Mouse (Mus musculus): Measurements from ENCODE around the gene Herpud1. TPM values are rescaled to one million over a fixed set of nuclear protein-coding genes. Genes with fewer than 3 reads are reported as not detected.

The Herpud1 gene
- polyA plus RNA-seq, 1 experiment = 218 TPM

DNA sequence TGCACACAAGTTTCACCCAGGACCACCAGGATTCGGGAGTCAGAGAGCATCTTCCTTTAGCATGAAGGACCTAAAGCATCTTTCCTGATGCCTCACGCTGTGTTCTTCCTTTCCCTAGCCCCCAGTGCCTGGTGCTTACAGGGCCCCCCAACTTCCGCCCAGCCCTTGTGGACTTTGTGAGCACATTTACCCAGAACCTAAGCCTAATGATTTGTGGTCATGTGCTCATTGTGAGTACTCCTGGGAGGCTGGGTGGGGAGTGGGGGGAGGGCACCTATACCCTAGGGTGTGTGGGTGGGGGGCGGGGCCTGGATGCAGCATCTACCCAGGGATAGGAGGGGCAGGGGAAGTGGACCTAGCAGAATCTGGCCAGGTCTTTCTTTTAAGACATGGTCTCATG, 40.6 kb upstream of the Herpud1 start:
- 95% methylated on average over 4 of the region's 4 CpGs for WGBS
- Histone ChIP-seq H3K36me3 (ENCODE audit: control insufficient read depth, insufficient read depth, low read length) (no peaks in the 10 kb centered on the region), H3K4me1 (replicated peaks; ENCODE audit: control insufficient read depth, insufficient read depth, low read length) (peaks cover 24% of the 10 kb centered on the region), H3K27me3 (ENCODE audit: control insufficient read depth, insufficient read depth, low read length) (no peaks in the 10 kb centered on the region), H3K4me3 (ENCODE audit: control insufficient read depth, insufficient read depth, low read length) (no peak overlapping the region), H3K27ac (ENCODE audit: control insufficient read depth, insufficient read depth, low read length) (no peak overlapping the region)
- TF ChIP-seq CTCF (IDR thresholded peaks at IDR 0.05; ENCODE audit: borderline replicate concordance, control insufficient read depth, extremely low read depth, insufficient read depth, low read length, poor library complexity) = no peak
- no peak for DNase-seq

DNA sequence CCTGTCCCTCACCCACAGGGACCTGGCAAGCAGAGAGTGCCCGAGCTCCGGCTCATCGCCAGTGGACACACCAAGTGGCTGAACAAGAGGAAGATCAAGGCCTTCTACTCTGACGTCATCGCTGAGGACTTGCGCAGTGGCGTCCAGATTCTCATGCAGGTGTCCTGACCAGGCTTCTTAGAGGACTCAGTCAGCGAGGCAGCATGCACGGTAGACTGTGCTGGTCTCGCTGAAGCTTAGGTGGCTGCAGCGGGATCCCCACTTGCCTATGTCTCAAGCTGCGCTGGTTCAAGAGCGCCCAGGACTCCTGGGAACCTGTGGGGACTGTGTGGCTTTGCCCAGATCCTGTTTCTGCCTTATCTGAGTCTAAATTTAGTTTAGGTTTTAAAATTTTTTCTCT, 40.0 kb upstream of the Herpud1 start:
- Histone ChIP-seq H3K36me3 (ENCODE audit: control insufficient read depth, insufficient read depth, low read length) (no peaks in the 10 kb centered on the region), H3K4me1 (replicated peaks; ENCODE audit: control insufficient read depth, insufficient read depth, low read length) (peaks cover 24% of the 10 kb centered on the region), H3K27ac (ENCODE audit: control insufficient read depth, insufficient read depth, low read length) (no peak overlapping the region), H3K4me3 (ENCODE audit: control insufficient read depth, insufficient read depth, low read length) (no peak overlapping the region), H3K27me3 (ENCODE audit: control insufficient read depth, insufficient read depth, low read length) (no peaks in the 10 kb centered on the region)
- TF ChIP-seq POLR2A (IDR thresholded peaks at IDR 0.05; ENCODE audit: control insufficient read depth, extremely low read depth, insufficient read depth, low read length, poor library complexity) (no peak), CTCF (IDR thresholded peaks at IDR 0.05; ENCODE audit: borderline replicate concordance, control insufficient read depth, extremely low read depth, insufficient read depth, low read length, poor library complexity) (no peak)
- no peak for DNase-seq
- WGBS = 72% methylated on average over 13 of the region's 13 CpGs

DNA sequence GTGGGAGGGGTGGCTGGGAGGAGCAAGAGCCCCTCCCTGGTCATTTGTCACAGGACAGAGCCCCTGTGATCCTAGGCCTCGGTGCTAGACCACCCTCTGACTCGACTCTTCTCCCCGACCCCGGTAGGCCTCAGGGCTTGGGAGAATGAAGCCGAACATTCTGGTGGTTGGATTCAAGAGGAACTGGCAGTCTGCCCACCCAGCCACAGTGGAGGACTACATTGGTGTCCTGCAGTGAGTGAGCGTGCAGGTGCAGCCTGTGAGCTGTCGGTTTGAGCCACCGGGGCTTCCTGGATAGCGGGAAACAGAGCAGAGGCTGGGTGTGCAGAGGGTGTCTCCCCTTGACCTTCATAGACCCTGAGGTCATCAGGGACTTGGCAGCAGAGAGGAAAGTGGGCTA, 37.8 kb upstream of the Herpud1 start:
- Histone ChIP-seq H3K4me3 (ENCODE audit: control insufficient read depth, insufficient read depth, low read length) (no peak overlapping the region), H3K27ac (ENCODE audit: control insufficient read depth, insufficient read depth, low read length) (no peak overlapping the region), H3K36me3 (ENCODE audit: control insufficient read depth, insufficient read depth, low read length) (no peaks in the 10 kb centered on the region), H3K4me1 (replicated peaks; ENCODE audit: control insufficient read depth, insufficient read depth, low read length) (peaks cover 24% of the 10 kb centered on the region), H3K27me3 (ENCODE audit: control insufficient read depth, insufficient read depth, low read length) (no peaks in the 10 kb centered on the region)
- 5% methylated on average over 9 of the region's 9 CpGs for WGBS
- TF ChIP-seq POLR2A (IDR thresholded peaks at IDR 0.05; ENCODE audit: control insufficient read depth, extremely low read depth, insufficient read depth, low read length, poor library complexity) (no peak), CTCF (IDR thresholded peaks at IDR 0.05; ENCODE audit: borderline replicate concordance, control insufficient read depth, extremely low read depth, insufficient read depth, low read length, poor library complexity) (no peak)
- DNase-seq = no peak

DNA sequence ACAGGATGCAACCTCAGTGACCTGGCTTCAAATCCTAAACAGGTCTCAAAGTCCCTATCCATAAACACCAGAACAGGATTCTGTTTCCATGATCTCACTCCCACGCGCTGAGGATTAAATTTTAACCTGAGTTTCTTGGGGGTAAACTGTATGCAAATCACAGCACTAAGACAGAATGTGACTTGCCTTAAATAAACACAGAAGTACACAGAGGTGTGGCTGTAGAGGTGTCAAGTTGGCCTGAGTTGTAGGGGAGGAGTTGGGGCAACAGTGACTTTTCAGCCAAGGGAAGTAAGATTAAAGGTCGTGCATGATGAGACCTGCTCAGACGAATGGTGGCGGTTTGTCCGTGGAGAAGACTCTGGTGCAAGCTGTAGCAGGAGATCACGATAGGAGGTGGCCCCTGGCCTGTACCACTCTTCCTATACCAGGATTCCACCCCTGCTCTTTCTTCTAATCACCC, 32.1 kb upstream of the Herpud1 start:
- H3K27ac ChIP-seq (ENCODE audit: control insufficient read depth, insufficient read depth, low read length) = peak overlapping the region; percentile 84
- no peaks in the 10 kb centered on the region for H3K36me3 ChIP-seq (ENCODE audit: control insufficient read depth, insufficient read depth, low read length)
- WGBS = 40% methylated on average over 7 of the region's 7 CpGs
- peaks cover 14% of the 10 kb centered on the region for H3K4me1 ChIP-seq (replicated peaks; ENCODE audit: control insufficient read depth, insufficient read depth, low read length)
- no peaks in the 10 kb centered on the region for H3K27me3 ChIP-seq (ENCODE audit: control insufficient read depth, insufficient read depth, low read length)
- DNase-seq = no peak
- TF ChIP-seq POLR2A (IDR thresholded peaks at IDR 0.05; ENCODE audit: control insufficient read depth, extremely low read depth, insufficient read depth, low read length, poor library complexity) (no peak), CTCF (IDR thresholded peaks at IDR 0.05; ENCODE audit: borderline replicate concordance, control insufficient read depth, extremely low read depth, insufficient read depth, low read length, poor library complexity) (no peak)
- no peak overlapping the region for H3K4me3 ChIP-seq (ENCODE audit: control insufficient read depth, insufficient read depth, low read length)

DNA sequence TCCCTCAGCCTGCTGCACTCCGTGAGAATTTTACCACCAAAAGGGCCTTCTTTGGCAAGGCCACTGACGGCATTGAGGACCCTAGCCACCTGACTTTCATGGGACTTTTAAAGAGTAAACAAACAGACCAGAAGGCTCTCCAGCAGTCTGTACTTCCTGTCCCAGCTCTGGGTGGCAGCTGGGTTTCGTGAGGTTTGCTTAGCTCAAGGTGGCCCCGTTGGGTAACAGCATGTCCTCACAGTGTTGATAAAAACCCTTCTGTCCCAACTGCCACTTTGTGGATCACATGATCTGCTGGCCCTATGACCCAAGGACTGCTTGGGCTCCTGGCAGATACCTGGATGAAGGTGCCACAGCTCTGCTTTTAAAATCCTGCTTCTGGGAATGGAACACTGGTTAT, 31.7 kb upstream of the Herpud1 start:
- Histone ChIP-seq H3K27me3 (ENCODE audit: control insufficient read depth, insufficient read depth, low read length) (no peaks in the 10 kb centered on the region), H3K36me3 (ENCODE audit: control insufficient read depth, insufficient read depth, low read length) (no peaks in the 10 kb centered on the region), H3K4me3 (ENCODE audit: control insufficient read depth, insufficient read depth, low read length) (no peak overlapping the region), H3K4me1 (replicated peaks; ENCODE audit: control insufficient read depth, insufficient read depth, low read length) (peaks cover 14% of the 10 kb centered on the region), H3K27ac (ENCODE audit: control insufficient read depth, insufficient read depth, low read length) (peak overlapping the region; percentile 84)
- no peak for TF ChIP-seq CTCF (IDR thresholded peaks at IDR 0.05; ENCODE audit: borderline replicate concordance, control insufficient read depth, extremely low read depth, insufficient read depth, low read length, poor library complexity)
- no peak for TF ChIP-seq POLR2A (IDR thresholded peaks at IDR 0.05; ENCODE audit: control insufficient read depth, extremely low read depth, insufficient read depth, low read length, poor library complexity)
- WGBS = 4% methylated on average over 4 of the region's 4 CpGs
- peak; percentile 57 for DNase-seq

DNA sequence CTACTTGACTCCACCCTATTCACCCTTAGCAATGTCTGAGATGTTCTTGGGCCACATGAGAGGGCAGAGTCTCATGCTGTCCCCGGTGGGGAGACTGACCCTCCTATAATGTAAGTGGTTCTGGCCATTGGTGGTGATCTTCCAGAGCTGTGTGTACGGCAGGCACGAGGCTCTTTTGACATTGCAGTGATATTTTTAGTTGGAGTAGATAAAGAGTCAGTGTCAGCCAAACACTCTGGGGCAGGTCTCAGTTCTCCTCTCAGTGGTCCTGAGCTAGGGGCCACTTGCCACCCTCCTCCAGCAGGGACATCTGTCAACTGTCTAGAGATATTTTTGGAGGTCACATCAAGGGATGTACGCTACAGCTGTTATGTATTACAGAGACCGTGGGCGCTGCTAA, 29.0 kb upstream of the Herpud1 start:
- H3K4me3 ChIP-seq (ENCODE audit: control insufficient read depth, insufficient read depth, low read length) = no peak overlapping the region
- no peaks in the 10 kb centered on the region for H3K27me3 ChIP-seq (ENCODE audit: control insufficient read depth, insufficient read depth, low read length)
- H3K36me3 ChIP-seq (ENCODE audit: control insufficient read depth, insufficient read depth, low read length) = no peaks in the 10 kb centered on the region
- DNase-seq = no peak
- peaks cover 22% of the 10 kb centered on the region for H3K4me1 ChIP-seq (replicated peaks; ENCODE audit: control insufficient read depth, insufficient read depth, low read length)
- 91% methylated on average over 6 of the region's 6 CpGs for WGBS
- TF ChIP-seq CTCF (IDR thresholded peaks at IDR 0.05; ENCODE audit: borderline replicate concordance, control insufficient read depth, extremely low read depth, insufficient read depth, low read length, poor library complexity) = no peak
- no peak for TF ChIP-seq POLR2A (IDR thresholded peaks at IDR 0.05; ENCODE audit: control insufficient read depth, extremely low read depth, insufficient read depth, low read length, poor library complexity)
- H3K27ac ChIP-seq (ENCODE audit: control insufficient read depth, insufficient read depth, low read length) = no peak overlapping the region

DNA sequence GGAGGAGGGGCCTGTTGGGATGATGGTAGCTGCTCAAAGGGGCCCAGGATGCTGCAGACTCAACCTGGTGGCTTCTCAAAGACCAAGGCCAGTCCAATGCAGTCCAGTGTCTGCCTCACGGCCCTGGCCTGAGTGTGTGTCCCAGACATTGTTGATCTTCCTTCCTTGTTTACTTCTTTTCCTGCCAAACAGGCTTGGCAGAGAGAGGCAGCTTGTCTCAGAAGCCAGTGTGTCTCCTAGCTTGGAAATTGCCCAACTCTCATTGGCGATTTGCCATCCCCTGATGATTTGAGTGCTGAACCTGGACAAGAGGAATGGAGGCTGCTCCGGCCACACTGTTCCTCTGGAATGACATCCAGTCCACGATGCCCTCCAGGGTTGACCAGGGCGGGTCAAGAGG, 27.7 kb upstream of the Herpud1 start:
- Histone ChIP-seq H3K4me1 (replicated peaks; ENCODE audit: control insufficient read depth, insufficient read depth, low read length) (peaks cover 32% of the 10 kb centered on the region), H3K27ac (ENCODE audit: control insufficient read depth, insufficient read depth, low read length) (no peak overlapping the region), H3K4me3 (ENCODE audit: control insufficient read depth, insufficient read depth, low read length) (no peak overlapping the region), H3K36me3 (ENCODE audit: control insufficient read depth, insufficient read depth, low read length) (no peaks in the 10 kb centered on the region), H3K27me3 (ENCODE audit: control insufficient read depth, insufficient read depth, low read length) (no peaks in the 10 kb centered on the region)
- TF ChIP-seq CTCF (IDR thresholded peaks at IDR 0.05; ENCODE audit: borderline replicate concordance, control insufficient read depth, extremely low read depth, insufficient read depth, low read length, poor library complexity) = no peak
- no peak for TF ChIP-seq POLR2A (IDR thresholded peaks at IDR 0.05; ENCODE audit: control insufficient read depth, extremely low read depth, insufficient read depth, low read length, poor library complexity)
- DNase-seq = no peak
- 93% methylated on average over 5 of the region's 5 CpGs for WGBS
